Mouse (Mus musculus) neural tube, embryonic 10.5 days (tissue): ENCODE results near the gene Arxes1.
"Not testable (repeated sequence)": the region's sequence is repeated elsewhere in the genome, so short reads cannot be mapped to it uniquely, and the experiment has no call there.

ENCODE experiments used
- DNase-seq: peaks from one replicate; pipeline ENCODE4 v3.0.0-alpha.2; 2017; ENCODE audit warnings: low spot score; ENCODE audit errors: extremely low spot score

The Arxes1 gene

DNA sequence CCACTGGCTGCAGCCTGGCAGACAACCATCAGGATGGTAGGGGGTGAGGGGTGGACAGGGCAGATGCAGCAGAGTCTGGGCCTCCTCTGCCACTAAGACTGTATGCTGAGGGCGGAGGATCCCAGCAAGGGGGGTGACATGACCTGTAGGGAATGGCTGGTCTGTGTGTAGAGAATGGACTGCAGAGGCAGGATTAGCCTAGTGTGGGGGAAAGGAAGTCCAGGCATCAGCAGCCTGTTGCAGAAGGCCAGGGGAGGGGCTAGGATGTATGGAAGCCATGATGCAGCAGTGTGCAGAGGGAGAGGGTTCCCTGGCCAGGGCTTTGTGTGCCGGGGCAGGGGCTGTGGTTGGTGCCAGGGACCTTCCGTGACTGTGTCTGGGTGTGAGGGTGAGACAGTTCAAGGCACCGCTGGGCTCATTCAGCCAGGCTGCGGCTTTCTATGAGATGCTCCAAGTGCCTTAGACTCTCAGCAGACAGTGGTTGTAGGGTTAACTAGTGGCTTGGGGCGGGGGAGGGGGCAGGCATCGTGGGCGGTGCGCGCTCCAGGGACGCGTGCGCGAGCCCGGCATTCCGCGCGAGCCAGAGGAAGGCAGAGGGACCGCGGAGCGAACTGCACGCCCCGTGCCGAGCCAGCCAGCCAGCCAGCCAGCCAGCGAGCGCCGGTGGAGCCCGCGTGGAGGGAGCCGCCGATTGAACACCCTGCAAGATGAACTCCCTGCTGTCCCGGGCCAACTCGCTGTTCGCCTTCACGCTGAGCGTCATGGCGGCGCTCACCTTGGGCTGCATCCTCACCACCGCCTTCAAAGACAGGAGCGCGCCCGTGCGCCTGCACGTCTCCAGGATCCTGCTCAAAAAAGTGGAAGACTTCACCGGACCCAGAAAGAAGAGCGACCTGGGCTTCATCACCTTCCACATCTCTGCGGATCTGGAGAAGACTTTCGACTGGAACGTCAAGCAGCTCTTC, at the start of gene Arxes1:
TSS of gene Arxes1 (plus strand) at position 569 of the 965 bp plus-strand sequence.
- DNase-seq, result peak; percentile 28

DNA sequence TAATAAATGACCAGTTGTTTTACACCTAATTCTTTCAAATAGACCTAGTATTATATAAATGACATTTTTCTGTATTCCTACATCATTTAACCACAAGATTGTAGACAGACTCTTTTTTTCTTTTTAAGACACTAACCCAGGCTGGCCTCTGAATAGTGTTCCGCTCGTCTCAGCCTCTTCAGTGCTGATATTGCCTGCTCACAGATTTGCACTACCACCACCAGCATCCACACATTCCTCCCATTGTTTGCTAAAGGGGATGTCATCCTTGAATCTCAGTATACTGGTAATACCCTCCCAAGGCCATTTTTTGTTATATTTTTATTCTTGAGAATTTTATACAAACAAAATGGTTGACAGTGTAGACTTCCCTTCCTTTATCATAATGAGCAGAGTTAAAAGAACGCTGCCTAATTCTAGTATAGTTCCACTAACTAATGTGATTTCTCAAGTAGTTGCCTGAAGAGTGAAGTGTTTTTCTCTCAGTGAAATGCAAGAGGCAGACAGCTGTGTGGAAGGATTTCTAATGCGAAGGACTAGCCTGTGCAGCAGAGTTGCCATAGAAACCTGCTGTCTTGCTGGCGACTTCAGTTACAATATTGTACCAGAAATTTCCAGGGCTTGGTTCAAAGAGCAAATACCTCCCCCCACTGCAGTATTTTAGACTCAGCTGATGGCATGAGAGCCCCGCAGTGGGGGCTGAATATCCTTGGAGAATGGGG, 48.5 kb upstream of the Arxes1 start:
- no peak for DNase-seq

DNA sequence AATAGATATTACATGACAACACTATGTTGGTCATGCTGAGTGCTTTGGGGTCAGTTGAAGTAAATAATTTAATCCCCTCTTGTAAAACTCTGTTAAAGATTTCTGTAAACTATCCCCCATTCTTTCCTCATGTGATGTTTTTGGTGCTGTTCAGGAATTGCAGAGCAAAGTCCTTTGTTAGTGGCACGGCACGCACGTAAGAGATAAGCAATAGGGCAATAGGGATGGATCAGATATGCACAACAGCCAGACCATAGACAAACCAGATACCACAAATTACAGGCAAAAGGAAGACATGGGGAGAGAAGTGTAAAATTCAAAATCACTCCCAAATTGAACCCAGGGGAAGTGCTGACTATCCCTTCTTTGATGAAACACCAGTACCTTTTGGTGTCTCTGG, 46.9 kb upstream of the Arxes1 start:
- no peak for DNase-seq

DNA sequence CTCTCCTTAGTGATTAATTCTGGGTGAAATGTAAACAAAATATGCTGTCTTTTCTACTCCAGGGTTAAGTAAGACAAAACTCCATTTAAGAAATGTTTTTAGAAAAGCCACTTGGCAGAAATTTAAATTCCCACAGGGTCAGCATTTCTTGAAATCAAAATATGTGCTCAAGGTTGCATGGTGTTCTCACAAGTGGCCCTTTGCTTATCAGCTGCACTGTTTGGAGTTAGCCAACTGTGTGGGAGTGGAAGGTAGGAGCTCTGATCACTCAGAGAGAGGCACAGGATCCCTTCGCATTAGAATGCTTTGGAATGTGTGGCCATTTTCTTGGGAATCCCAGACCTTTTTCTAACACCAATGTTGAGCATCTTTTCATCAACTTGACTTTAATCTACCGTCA, 42.5 kb upstream of the Arxes1 start:
- DNase-seq, result no peak

DNA sequence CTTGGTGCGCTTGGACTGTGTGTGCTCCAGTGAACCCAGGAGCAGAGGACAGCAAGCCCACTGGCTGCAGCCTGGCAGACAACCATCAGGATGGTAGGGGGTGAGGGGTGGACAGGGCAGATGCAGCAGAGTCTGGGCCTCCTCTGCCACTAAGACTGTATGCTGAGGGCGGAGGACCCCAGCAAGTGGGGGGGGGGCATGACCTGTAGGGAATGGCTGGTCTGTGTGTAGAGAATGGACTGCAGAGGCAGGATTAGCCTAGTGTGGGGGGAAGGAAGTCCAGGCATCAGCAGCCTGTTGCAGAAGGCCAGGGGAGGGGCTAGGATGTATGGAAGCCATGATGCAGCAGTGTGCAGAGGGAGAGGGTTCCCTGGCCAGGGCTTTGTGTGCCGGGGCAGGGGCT, 40.0 kb upstream of the Arxes1 start:
- DNase-seq, result not testable (repeated sequence)

DNA sequence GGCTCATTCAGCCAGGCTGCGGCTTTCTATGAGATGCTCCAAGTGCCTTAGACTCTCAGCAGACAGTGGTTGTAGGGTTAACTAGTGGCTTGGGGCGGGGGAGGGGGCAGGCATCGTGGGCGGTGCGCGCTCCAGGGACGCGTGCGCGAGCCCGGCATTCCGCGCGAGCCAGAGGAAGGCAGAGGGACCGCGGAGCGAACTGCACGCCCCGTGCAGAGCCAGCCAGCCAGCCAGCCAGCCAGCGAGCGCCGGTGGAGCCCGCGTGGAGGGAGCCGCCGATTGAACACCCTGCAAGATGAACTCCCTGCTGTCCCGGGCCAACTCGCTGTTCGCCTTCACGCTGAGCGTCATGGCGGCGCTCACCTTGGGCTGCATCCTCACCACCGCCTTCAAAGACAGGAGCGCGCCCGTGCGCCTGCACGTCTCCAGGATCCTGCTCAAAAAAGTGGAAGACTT, 39.5 kb upstream of the Arxes1 start, which contains the start of gene Arxes2:
TSS of gene Arxes2 (plus strand) at position 161 of the 456 bp plus-strand sequence.
- not testable (repeated sequence) for DNase-seq

DNA sequence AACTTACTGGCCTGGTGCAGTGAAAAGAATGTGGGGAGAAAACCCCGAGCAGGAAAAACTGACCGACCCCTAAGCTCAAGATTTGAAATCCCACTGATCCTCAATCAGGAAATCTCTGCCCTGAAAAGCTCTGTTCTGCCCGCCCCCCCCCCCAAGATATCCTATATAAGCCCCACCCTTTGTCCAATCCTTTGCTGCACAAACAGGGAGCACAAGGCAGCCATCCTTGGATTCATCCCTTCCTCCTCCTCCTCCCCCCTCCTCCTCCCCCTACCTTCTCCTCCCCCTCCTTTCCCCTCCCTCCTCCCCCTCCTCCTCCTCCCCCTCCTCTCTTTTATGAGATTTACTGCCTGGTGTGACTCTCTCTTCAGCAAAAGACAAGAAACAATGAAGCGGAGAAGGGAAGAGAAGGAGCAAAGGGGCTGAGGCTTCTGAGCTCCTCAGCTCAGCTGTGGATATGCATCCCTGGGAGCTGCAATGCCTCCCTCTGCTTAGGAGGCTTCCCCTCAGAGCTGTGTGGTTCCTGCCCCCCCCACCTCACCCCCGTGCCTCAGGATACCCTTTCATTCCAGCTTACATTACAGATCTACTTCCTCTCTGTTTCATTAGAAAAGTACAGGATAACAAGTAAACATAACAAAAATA, 25.8 kb upstream of the Arxes1 start:
- no peak for DNase-seq

DNA sequence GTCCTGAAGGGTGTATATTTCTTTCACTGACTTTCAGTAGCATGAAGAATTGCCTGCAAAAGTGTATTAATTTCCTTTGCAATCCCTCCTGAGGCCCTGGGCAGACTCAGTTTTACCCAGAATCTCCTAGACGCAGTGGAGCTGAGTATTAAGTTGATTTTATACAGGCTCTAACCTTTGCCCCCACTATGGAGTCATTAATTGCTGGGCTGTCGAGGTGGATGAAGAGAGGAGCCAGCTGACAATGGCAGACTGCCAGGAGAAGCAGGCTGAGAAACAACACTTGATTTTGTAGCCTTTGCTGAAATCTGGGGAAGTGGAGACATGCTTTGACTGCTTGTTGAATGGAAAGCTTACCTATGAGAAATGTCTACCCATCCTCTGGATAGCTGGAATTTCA, 18.8 kb upstream of the Arxes1 start:
- DNase-seq, result no peak

DNA sequence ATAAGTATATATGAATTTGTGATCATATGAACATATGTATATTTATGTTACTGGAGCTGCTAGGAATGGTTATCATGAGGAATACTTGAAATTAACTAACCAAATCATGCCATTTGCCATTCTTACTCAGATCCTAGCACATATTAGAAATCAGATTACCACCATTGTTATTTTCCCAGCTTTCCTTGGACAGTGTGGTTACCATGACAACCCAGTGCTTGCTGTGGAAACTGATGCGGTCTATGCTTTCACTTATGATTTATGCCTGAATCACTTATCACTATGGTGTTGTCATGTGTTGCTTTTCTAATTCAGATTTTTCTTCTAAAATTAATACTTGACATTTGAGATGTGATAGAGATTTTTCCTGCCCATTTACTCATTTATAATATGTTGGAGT, 2.8 kb upstream of the Arxes1 start:
- no peak for DNase-seq

DNA sequence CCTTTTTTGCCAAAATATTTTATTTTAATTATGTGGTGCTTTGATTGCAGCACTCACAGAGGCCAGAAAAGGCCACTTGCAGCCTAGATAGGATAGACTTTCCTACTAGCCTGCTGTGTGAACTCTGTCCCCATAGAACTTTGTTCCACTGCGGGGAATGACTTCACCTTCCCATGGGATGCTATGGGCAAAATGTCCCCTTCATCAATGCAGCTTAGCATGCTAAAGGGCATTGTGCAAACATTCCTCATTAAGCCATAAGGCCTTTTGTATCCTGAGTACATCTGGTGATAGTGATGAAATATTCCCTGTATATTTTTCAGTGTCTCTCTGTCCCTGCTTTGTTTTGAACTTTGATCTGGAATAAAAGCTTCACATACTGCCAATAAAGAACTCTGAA, 10.6 kb downstream of the Arxes1 start:
- no peak for DNase-seq

DNA sequence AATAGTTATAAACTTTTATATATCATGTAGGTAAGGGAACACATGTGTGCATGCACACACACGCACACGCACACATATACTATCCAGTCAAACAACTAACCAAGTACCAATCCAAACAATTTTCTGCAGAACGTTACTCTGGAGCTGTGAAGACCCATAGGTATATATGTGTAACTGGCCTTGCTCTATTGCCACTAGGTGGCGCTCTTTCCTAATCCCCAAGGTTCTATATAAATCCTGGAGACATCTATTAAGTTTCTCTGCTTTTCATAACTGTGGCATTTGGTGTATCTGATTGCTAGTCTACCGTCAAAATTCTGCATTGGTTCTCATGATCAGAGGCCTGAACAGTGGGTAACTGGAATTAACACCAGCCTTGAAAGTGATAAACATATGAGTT, 14.4 kb downstream of the Arxes1 start:
- DNase-seq, result peak; percentile 44

DNA sequence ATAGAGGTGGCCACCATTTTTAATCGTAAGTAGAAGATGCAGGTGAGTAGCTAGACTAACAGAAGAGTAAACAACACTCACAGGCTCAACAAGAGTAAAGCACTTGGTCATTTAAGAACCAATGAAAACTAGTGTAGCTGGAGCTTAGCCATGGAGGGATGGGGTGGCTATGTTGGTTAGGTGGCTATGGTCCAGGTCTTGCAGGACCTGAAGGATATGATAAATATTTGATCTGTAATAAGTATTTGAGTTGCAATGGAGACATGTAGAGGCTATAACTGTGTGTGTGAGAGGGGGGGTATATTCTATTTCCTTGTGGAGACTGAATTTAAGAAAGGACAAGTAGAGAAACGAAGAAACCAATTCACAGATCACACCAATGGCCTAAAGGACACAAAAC, 18.1 kb downstream of the Arxes1 start:
- no peak for DNase-seq

DNA sequence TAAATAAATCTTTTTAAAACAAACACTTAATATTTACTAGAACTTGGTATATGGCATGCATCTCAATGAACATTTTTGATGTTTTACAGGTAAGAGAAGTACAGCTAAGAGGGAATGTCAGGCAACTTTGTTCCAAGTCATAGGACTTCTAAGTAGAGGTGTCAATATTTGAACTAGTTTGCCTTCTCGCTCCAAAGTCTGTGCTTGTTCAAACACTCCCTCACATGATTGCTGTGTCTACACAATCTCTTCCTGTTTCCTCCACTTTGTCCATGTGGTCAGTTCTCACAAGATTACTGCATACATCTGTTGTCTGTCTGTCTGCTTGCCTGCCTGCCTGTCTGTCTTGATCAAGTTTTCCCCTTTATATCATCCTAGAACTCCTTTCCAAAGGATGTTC, 27.5 kb downstream of the Arxes1 start:
- no peak for DNase-seq

DNA sequence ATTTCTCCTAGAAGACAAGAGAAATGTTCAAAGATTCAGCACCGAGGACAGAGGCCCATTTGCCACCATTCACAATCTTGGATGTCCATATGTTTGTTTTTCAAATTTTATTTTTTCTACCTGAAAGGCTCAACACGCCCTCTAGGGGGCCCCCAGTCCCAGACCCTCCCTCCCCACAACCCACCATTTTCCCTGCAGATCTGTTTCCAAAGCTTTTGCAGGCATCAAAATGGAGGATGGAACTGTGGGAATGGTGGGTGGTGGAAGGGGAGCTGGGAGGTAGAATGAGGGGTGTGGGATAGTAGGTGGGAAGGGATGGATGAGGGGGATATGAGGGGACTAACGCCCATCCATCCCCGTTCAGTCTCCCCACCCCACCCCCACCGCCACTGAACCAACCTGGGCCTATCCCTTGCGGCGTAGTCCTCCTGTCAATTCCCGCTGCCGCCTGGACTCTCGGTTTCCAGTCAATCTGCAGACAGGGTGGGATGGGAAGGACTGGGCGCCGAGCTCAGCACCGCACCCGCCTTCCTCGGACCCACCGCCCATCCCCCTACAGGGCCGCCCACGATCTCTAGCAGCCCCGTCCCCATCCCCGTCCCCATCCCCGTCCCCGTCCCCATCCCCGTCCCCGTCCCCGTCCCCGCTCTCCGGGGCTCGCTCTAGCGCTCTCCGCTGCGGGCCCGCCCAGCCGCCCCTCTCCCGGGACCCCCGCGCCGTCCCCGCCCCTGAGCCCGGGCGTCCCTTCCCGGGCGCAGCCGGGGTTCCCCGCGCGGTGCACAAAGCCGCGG, 34.2 kb downstream of the Arxes1 start:
- peak; percentile 31 for DNase-seq

DNA sequence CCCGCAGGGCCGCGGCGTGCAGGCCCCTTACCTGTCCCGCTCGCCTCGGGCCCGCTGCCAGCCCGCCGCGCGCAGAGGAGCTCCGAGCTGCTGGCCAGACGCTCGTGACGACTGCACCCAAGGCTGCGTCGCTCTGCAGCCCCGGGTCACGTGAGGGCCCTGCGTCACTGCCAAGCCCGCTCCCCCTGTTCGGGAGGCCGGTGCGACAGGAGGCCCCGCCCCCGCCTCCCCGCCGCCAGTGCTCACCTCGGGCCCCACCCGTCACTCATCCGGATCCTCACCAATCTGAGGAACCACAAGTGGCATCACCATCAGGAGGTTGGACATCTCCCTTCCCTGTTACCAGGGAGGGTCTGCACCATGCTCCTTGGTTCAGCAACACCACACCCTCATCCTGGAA, 34.9 kb downstream of the Arxes1 start, which contains the start of gene Bex2:
TSS of gene Bex2 (minus strand) at position 217 of the 400 bp plus-strand sequence.
- DNase-seq, result not testable (repeated sequence)
